Mouse (Mus musculus) liver, embryonic 13.5 days (tissue): Measurements from ENCODE around the gene Mctp2. TPM values are rescaled to one million over a fixed set of nuclear protein-coding genes. Genes with fewer than 3 reads are reported as not detected.

Experiments used
- ATAC-seq: fragments of 200-750 bp; cut with Nextera tagmentation; 2 replicates; pipeline ENCODE4 v1.8.0; 2017; ENCODE audit warnings: low read depth, mild to moderate bottlenecking, moderate number of reproducible peaks, moderate library complexity
- DNase-seq: peaks from one replicate; pipeline ENCODE4 v3.0.0; 2022
- H3K27ac ChIP-seq: fragments of 300-500 bp; sonication (generic); 2 replicates; pipeline ENCODE4 v1.5.1; 2015; ENCODE audit warnings: moderate library complexity, mild to moderate bottlenecking, inconsistent platforms
- H3K27me3 ChIP-seq: fragments of 300-500 bp; sonication (generic); 2 replicates; pipeline ENCODE4 v1.6.1; 2015; ENCODE audit warnings: mild to moderate bottlenecking, inconsistent platforms
- H3K36me3 ChIP-seq: fragments of 300-500 bp; sonication (generic); 2 replicates; pipeline ENCODE4 v1.6.1; 2015; ENCODE audit warnings: mild to moderate bottlenecking, inconsistent platforms
- H3K4me1 ChIP-seq: fragments of 300-500 bp; sonication (generic); replicated peaks from 2 replicates; pipeline ENCODE4 v1.6.1; 2015; ENCODE audit warnings: inconsistent platforms
- H3K4me2 ChIP-seq: fragments of 300-500 bp; sonication (generic); 2 replicates; pipeline ENCODE4 v1.6.1; 2015; ENCODE audit warnings: inconsistent platforms, mild to moderate bottlenecking, moderate library complexity
- H3K4me3 ChIP-seq: fragments of 300-500 bp; sonication (generic); replicated peaks from 2 replicates; pipeline ENCODE4 v1.5.1; 2015; ENCODE audit warnings: mild to moderate bottlenecking, inconsistent platforms
- H3K9ac ChIP-seq: fragments of 300-500 bp; sonication (generic); 2 replicates; pipeline ENCODE4 v1.6.1; 2015; ENCODE audit warnings: mild to moderate bottlenecking, inconsistent platforms
- H3K9me3 ChIP-seq: fragments of 300-500 bp; sonication (generic); replicated peaks from 2 replicates; pipeline ENCODE4 v1.6.1; 2016; ENCODE audit warnings: inconsistent platforms
- WGBS: fragments of 180-500 bp; shearing (Covaris S2); methylation state at CpG from one replicate; pipeline ENCODE4 v1.1.7; 2015; ENCODE audit not compliant: insufficient replicate concordance; 5-methylcytosine and 5-hydroxymethylcytosine counted together
- polyA plus RNA-seq: library from polyadenylated mRNA; unstranded; fragments of >200 nt; fragmentation: Nextera tagmentation; extraction: Ambion mirVana; gene quantifications from 2 replicates; pipeline ENCODE4 v1.2.1, GENCODE M21; 2015

The Mctp2 gene
- polyA plus RNA-seq, 1 experiment from 2014 or later = 0.15 TPM

DNA sequence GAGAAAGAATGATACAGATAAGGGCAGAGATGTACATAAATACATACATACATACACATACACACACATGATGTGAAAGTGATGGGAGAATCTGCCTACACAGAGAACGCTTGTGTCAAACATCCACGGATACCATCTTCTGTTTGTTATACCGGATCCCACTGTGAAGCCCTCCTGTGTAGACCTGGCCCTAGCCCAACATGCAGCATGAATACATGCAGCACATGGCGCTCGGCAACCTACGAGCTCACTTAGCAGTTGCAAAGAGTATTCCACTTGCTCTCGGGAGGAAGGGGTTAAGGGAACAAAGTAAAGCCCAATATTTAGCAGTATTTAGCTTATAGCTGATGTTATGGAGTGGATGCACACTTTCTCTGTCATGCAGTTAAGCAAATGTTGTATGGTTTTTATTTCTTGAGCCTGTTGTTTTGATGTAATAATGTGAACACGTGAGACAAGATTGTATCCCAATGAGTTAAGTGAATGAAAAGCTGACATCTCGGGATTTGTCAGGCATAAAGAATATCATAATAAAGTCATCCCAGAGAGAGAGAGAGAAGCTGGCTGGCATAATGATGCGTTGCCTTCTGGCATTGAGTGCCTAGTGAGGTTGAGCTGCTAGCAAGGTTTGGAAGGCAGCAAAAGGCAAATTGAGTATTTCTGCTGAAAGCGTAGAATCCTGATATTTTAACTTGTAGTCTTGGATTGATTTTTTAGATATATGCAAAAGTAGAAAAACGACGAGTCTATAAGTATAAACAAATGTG is 234.8 kb downstream of the Mctp2 start:
- WGBS = 77% methylated on average over 13 of the region's 13 CpGs
- H3K4me1 ChIP-seq = no peaks in the 10 kb centered on the region
- H3K9ac ChIP-seq = no peak overlapping the region
- no peaks in the 10 kb centered on the region for H3K27me3 ChIP-seq
- no peak overlapping the region for H3K4me3 ChIP-seq
- no peak overlapping the region for H3K4me2 ChIP-seq
- H3K9me3 ChIP-seq = no peaks in the 10 kb centered on the region
- no peaks in the 10 kb centered on the region for H3K36me3 ChIP-seq
- DNase-seq (no peak), ATAC-seq (no peak)
- H3K27ac ChIP-seq = no peak overlapping the region

DNA sequence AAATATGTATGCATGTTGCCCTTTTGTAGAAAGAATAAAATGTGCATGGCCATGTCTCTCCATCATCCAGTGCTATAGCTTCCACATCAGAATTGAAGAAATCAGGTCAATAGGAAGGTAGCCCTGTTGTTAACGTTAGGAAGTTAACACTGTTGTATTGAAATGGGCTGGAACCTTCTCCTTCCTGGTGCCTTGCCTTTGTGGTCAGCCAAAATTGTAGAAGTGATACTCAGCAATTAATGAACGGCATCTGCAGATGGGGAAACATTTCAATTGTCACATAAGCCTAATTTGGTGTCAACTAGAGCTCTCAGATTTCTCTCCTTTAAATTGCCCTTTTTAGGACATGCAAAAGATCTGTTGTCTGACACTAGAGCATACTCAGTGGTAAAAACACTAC is 238.0 kb downstream of the Mctp2 start:
- no peak overlapping the region for H3K4me3 ChIP-seq
- H3K4me1 ChIP-seq = no peaks in the 10 kb centered on the region
- DNase-seq (no peak), ATAC-seq (no peak)
- H3K36me3 ChIP-seq = no peaks in the 10 kb centered on the region
- no peak overlapping the region for H3K9ac ChIP-seq
- no peaks in the 10 kb centered on the region for H3K27me3 ChIP-seq
- no peak overlapping the region for H3K27ac ChIP-seq
- H3K4me2 ChIP-seq = no peak overlapping the region
- H3K9me3 ChIP-seq = no peaks in the 10 kb centered on the region
- WGBS = 45% methylated on average over 2 of the region's 2 CpGs

DNA sequence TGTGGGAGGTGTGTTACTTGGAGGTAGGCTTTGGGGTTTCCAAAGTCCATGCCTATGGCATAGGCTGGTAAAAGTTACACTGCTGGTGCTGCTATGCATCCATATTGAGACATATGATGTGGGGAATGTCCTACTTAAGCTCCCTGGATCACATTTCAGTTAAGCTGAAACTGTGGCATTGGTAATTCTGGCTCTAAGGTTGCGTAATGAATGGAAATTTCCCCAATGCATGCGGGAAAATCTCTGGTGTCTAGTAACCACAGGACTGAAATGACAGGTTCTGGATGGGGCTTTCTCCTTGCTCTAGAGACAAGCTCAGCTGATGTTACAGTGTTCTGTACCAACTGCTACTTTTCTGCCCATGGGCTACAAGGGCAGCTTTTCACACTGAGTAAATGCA is 240.1 kb downstream of the Mctp2 start:
- H3K9me3 ChIP-seq = no peaks in the 10 kb centered on the region
- DNase-seq (no peak), ATAC-seq (no peak)
- WGBS = 68% methylated on average over 2 of the region's 2 CpGs
- no peaks in the 10 kb centered on the region for H3K4me1 ChIP-seq
- no peaks in the 10 kb centered on the region for H3K27me3 ChIP-seq
- no peak overlapping the region for H3K4me2 ChIP-seq
- H3K36me3 ChIP-seq = no peaks in the 10 kb centered on the region
- H3K27ac ChIP-seq = no peak overlapping the region
- no peak overlapping the region for H3K9ac ChIP-seq
- no peak overlapping the region for H3K4me3 ChIP-seq

DNA sequence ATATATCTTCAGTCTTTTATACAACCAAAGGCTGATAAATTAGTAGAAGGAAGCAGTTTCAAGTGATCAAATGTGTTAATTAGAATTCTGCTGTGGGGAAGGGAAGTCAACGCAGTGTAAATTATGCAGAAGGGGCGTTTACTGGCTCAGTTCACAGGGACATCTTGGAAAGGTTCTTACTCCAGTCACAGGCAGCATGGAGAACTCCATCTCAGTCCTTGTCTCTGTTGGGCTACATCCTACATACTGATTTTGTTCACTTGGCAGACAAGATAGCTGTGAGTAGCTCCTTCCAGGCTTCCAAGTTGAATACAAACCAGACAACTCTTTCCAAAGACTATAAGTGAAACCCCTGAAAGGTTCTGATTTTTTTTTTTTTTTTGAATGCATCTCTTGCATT is 254.6 kb downstream of the Mctp2 start:
- WGBS = 69% methylated on average over 2 of the region's 2 CpGs
- no peaks in the 10 kb centered on the region for H3K27me3 ChIP-seq
- ATAC-seq (no peak), DNase-seq (no peak)
- no peak overlapping the region for H3K27ac ChIP-seq
- H3K4me2 ChIP-seq = no peak overlapping the region
- no peak overlapping the region for H3K9ac ChIP-seq
- H3K4me1 ChIP-seq = no peaks in the 10 kb centered on the region
- H3K36me3 ChIP-seq = no peaks in the 10 kb centered on the region
- no peaks in the 10 kb centered on the region for H3K9me3 ChIP-seq
- H3K4me3 ChIP-seq = no peak overlapping the region

DNA sequence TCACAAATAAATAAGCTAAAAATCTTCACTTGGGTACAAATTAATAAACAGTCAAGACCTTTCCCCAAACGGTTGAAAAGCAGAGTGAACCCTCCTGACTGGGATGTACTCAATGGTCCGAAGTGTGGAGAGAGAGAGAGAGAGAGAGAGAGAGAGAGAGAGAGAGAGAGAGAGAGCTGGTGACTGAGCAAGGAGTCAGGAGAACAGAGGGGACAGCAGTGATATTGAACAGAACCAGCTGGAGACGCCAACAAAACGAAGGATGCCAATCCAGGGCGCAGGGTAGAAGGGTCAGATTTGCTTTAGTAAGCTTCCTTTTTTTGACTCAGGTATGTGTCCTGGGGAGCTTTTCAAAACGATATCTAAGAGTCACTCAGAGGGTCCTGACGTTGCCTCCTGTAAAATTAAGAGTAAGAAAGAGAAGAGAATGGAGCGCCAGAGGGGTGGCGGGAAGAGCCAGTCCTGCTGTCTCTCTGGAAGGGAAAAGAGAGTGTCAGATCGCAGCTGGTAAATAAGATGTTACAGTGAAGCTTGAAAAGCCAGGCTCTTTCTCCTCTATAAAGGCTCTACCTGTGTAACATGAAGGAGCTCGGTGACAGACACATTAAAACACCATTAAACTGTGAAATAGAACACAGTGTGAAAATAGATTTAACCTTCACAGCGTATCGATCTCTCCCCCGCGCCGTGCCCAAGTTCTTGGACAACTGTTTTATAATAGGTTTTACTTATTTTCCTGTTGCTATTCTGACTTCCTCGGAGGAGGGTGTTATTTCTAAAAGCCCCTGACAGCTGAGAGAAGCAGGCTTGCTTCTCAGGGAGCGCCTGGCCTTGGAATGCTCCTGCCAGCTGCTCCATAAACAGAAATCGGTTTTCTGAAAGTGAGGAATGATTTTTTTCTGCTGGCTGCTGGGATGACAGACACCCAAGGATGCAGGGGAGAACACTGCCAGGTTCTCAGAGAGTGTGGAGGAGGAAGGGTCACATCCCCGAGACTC is 258.5 kb downstream of the Mctp2 start:
- Histone ChIP-seq H3K36me3 (no peaks in the 10 kb centered on the region), H3K9me3 (no peaks in the 10 kb centered on the region), H3K4me1 (no peaks in the 10 kb centered on the region), H3K9ac (no peak overlapping the region), H3K4me3 (no peak overlapping the region), H3K27me3 (no peaks in the 10 kb centered on the region), H3K4me2 (no peak overlapping the region), H3K27ac (no peak overlapping the region)
- no peak for ATAC-seq
- WGBS = 65% methylated on average over 20 of the region's 20 CpGs
- DNase-seq = no peak
